Mouse (Mus musculus): ENCODE results near the gene Smox. TPM values are rescaled to one million over a fixed set of nuclear protein-coding genes. Genes with fewer than 3 reads are reported as not detected.

The Smox gene
- total and polyA plus RNA-seq, 3 experiments, result 2.2 to 5.5 TPM; not detected in 1

- Histone ChIP-seq H3K27me3 (ENCODE audit: control insufficient read depth in 1 of 2, insufficient read depth in 2 of 2, low read length in 2 of 2) (peaks cover 0 to 4% of the 10 kb centered on the region in 2 experiments; a peak in 2 of 4 replicates), H3K4me3 (ENCODE audit: control insufficient read depth in 1 of 2, insufficient read depth in 1 of 2, low read depth in 2 of 2, low read length in 2 of 2) (no peak overlapping the region), H3K9me3 (replicated peaks; ENCODE audit: insufficient read depth, low read length) (no peaks in the 10 kb centered on the region), H3K4me1 (ENCODE audit: control insufficient read depth in 1 of 2, insufficient read depth in 2 of 2, low read length in 2 of 2) (no peaks in the 10 kb centered on the region), H3K79me2 (ENCODE audit: control insufficient read depth, insufficient read depth, low read length, poor library complexity) (no peaks in the 10 kb centered on the region), H3K9ac (ENCODE audit: control insufficient read depth, low read depth, low read length, poor library complexity, severe bottlenecking) (no peak overlapping the region), H3K27ac (ENCODE audit: control insufficient read depth, low read depth, low read length) (no peak overlapping the region), H3K36me3 (ENCODE audit: control insufficient read depth in 1 of 2, insufficient read depth in 2 of 2, low read length in 2 of 2) (no peaks in the 10 kb centered on the region)
- DNase-seq (ENCODE audit: low read depth, low spot score), result no peak
- no peak for TF ChIP-seq NELFE (IDR thresholded peaks at IDR 0.05; ENCODE audit: low read depth, low read length)
- TF ChIP-seq RAD21 (IDR thresholded peaks at IDR 0.05; ENCODE audit: low read depth, low read length), result no peak
- TF ChIP-seq SMC3 (IDR thresholded peaks at IDR 0.05; ENCODE audit: low read depth, low read length), result no peak
- TF ChIP-seq CHD1 (IDR thresholded peaks at IDR 0.05; ENCODE audit: low read depth, low read length), result no peak
- no peak for TF ChIP-seq ELF1 (IDR thresholded peaks at IDR 0.05; ENCODE audit: low read depth, low read length)
- no peak for TF ChIP-seq HCFC1 (IDR thresholded peaks at IDR 0.05; ENCODE audit: low read depth, low read length)
- TF ChIP-seq EP300 (IDR thresholded peaks at IDR 0.05; ENCODE audit: low read depth in 1 of 2, low read length in 2 of 2), result no peak
- no peak for TF ChIP-seq TBP (IDR thresholded peaks at IDR 0.05; ENCODE audit: low read depth, low read length)
- TF ChIP-seq SIN3A (IDR thresholded peaks at IDR 0.05; ENCODE audit: low read length), result no peak
- TF ChIP-seq MYC (IDR thresholded peaks at IDR 0.05; ENCODE audit: low read depth, low read length), result no peak
- no peak for TF ChIP-seq USF2 (IDR thresholded peaks at IDR 0.05; ENCODE audit: borderline replicate concordance in 1 of 2, insufficient read depth in 1 of 2, low read depth in 1 of 2, low read length in 2 of 2)
- no peak for TF ChIP-seq USF1 (IDR thresholded peaks at IDR 0.05; ENCODE audit: low read depth, low read length)
These were observed 70.1 kb downstream of the Smox start for GRCm38 (mm10) chr2:131561344-131561870.

GRCm38 (mm10) chr2:131561891-131562585 is 70.7 kb downstream of the Smox start, which contains the start of gene Adra1d:
Gene Adra1d, minus strand, starts transcription at chr2:131562283.
- H3K4me1 ChIP-seq (ENCODE audit: control insufficient read depth in 1 of 2, insufficient read depth in 2 of 2, low read length in 2 of 2), result no peaks in the 10 kb centered on the region
- H3K9me3 ChIP-seq (replicated peaks; ENCODE audit: insufficient read depth, low read length), result no peaks in the 10 kb centered on the region
- H3K79me2 ChIP-seq (ENCODE audit: control insufficient read depth, insufficient read depth, low read length, poor library complexity), result no peaks in the 10 kb centered on the region
- H3K9ac ChIP-seq (ENCODE audit: control insufficient read depth, low read depth, low read length, poor library complexity, severe bottlenecking), result no peak within 1 kb of the TSS
- no peaks in the 10 kb centered on the region for H3K36me3 ChIP-seq (ENCODE audit: control insufficient read depth in 1 of 2, insufficient read depth in 2 of 2, low read length in 2 of 2)
- TF ChIP-seq ZKSCAN1 (IDR thresholded peaks at IDR 0.05; ENCODE audit: low read depth, low read length) (no peak), USF1 (IDR thresholded peaks at IDR 0.05; ENCODE audit: low read depth, low read length) (no peak), EP300 (IDR thresholded peaks at IDR 0.05; ENCODE audit: low read depth in 1 of 2, low read length in 2 of 2) (no peak), KAT2A (conservative IDR thresholded peaks at IDR 0.05; ENCODE audit: low read depth, low read length) (no peak), MYB (IDR thresholded peaks at IDR 0.05; ENCODE audit: low read depth, low read length) (no peak), RCOR1 (IDR thresholded peaks at IDR 0.05; ENCODE audit: low read depth, low read length) (no peak), GABPA (IDR thresholded peaks at IDR 0.05; ENCODE audit: low read depth, low read length) (no peak), TCF12 (IDR thresholded peaks at IDR 0.05; ENCODE audit: low read depth, low read length) (no peak), UBTF (IDR thresholded peaks at IDR 0.05; ENCODE audit: borderline replicate concordance, insufficient read depth, low read depth, low read length) (no peak), ZNF384 (IDR thresholded peaks at IDR 0.05; ENCODE audit: low read depth, low read length) (no peak), RAD21 (IDR thresholded peaks at IDR 0.05; ENCODE audit: low read depth, low read length) (no peak), POLR2AphosphoS5 (IDR thresholded peaks at IDR 0.05; ENCODE audit: borderline replicate concordance, low read depth, low read length) (no peak), ZC3H11A (IDR thresholded peaks at IDR 0.05; ENCODE audit: low read depth, low read length) (no peak), CHD2 (IDR thresholded peaks at IDR 0.05; ENCODE audit: low read length) (no peak), MAX (IDR thresholded peaks at IDR 0.05; ENCODE audit: low read length) (no peak), CHD1 (IDR thresholded peaks at IDR 0.05; ENCODE audit: low read depth, low read length) (no peak), HCFC1 (IDR thresholded peaks at IDR 0.05; ENCODE audit: low read depth, low read length) (no peak)
- peaks cover 0 to 4% of the 10 kb centered on the region in 2 experiments; a peak in 2 of 4 replicates for H3K27me3 ChIP-seq (ENCODE audit: control insufficient read depth in 1 of 2, insufficient read depth in 2 of 2, low read length in 2 of 2)
- no peak for DNase-seq (ENCODE audit: low read depth, low spot score)
- H3K4me3 ChIP-seq (ENCODE audit: control insufficient read depth in 1 of 2, insufficient read depth in 1 of 2, low read depth in 2 of 2, low read length in 2 of 2), result no peak within 1 kb of the TSS
- no peak within 1 kb of the TSS for H3K27ac ChIP-seq (ENCODE audit: control insufficient read depth, low read depth, low read length)
